Mouse (Mus musculus): Measurements from ENCODE around the gene Enkd1.

Gene Enkd1

GRCm38 (mm10) chr8:105700966-105701824 lies 6.8 kb downstream of the Enkd1 start, which contains the start of the genes Acd and Pard6a:
Gene Acd (minus strand): TSS chr8:105701102.
Gene Pard6a (plus strand): TSS chr8:105701148.
- peak; percentile 94 for DNase-seq (ENCODE audit: low spot score)

- no peak for DNase-seq (ENCODE audit: low spot score)
Measured at GRCm38 (mm10) chr8:105700566-105700965, 7.4 kb downstream of the Enkd1 start.

- DNase-seq (ENCODE audit: low spot score) = no peak
Measured at GRCm38 (mm10) chr8:105699488-105700215, 8.4 kb downstream of the Enkd1 start.

- no peak for DNase-seq (ENCODE audit: low spot score)
Measured at GRCm38 (mm10) chr8:105698734-105699133, 9.3 kb downstream of the Enkd1 start.

- DNase-seq (ENCODE audit: low spot score) = no peak
Measured at GRCm38 (mm10) chr8:105697196-105697780, 10.7 kb downstream of the Enkd1 start.

GRCm38 (mm10) chr8:105695080-105695780 lies 12.8 kb downstream of the Enkd1 start:
- no peak for DNase-seq (ENCODE audit: low spot score)

GRCm38 (mm10) chr8:105694051-105694799 lies 13.8 kb downstream of the Enkd1 start:
- no peak for DNase-seq (ENCODE audit: low spot score)

GRCm38 (mm10) chr8:105693648-105694047 lies 14.4 kb downstream of the Enkd1 start:
- DNase-seq (ENCODE audit: low spot score) = no peak

GRCm38 (mm10) chr8:105692449-105693182 lies 15.4 kb downstream of the Enkd1 start:
- DNase-seq (ENCODE audit: low spot score) = no peak

- DNase-seq (ENCODE audit: low spot score) = no peak
Measured at GRCm38 (mm10) chr8:105690978-105691377, 17.0 kb downstream of the Enkd1 start.

GRCm38 (mm10) chr8:105689983-105690360 lies 18.0 kb downstream of the Enkd1 start:
- DNase-seq (ENCODE audit: low spot score) = no peak

- DNase-seq (ENCODE audit: low spot score) = no peak
Measured at GRCm38 (mm10) chr8:105689256-105689982, 18.6 kb downstream of the Enkd1 start.

GRCm38 (mm10) chr8:105688242-105688752 lies 19.7 kb downstream of the Enkd1 start:
- DNase-seq (ENCODE audit: low spot score) = no peak

GRCm38 (mm10) chr8:105687512-105687911 lies 20.5 kb downstream of the Enkd1 start:
- DNase-seq (ENCODE audit: low spot score) = no peak

GRCm38 (mm10) chr8:105686551-105686950 lies 21.5 kb downstream of the Enkd1 start:
- no peak for DNase-seq (ENCODE audit: low spot score)

- no peak for DNase-seq (ENCODE audit: low spot score)
Measured at GRCm38 (mm10) chr8:105685796-105686308, 22.2 kb downstream of the Enkd1 start, which contains the start of gene Carmil2. Gene Carmil2 (plus strand): TSS chr8:105686274.

- DNase-seq (ENCODE audit: low spot score) = no peak
Measured at GRCm38 (mm10) chr8:105685325-105685724, 22.7 kb downstream of the Enkd1 start.

- no peak for DNase-seq (ENCODE audit: low spot score)
Measured at GRCm38 (mm10) chr8:105677891-105678290, 30.1 kb downstream of the Enkd1 start.

- peak; percentile 24 for DNase-seq (ENCODE audit: low spot score)
Measured at GRCm38 (mm10) chr8:105661167-105661566, 46.8 kb downstream of the Enkd1 start.

All from left cerebral cortex, adult 11 months (tissue).